Mouse (Mus musculus): ENCODE data around the gene Erbb2. TPM values are rescaled to one million over a fixed set of nuclear protein-coding genes. Genes with fewer than 3 reads are reported as not detected.
"Not testable (repeated sequence)": the region's sequence is repeated elsewhere in the genome, so short reads cannot be mapped to it uniquely, and the experiment has no call there.

Gene Erbb2
- polyA plus RNA-seq, 1 experiment from 2014 or later: 39.4 TPM

GRCm38 (mm10) chr11:98376756-98377155, 35.5 kb upstream of the Erbb2 start:
- Histone ChIP-seq H3K9ac (no peak overlapping the region), H3K4me2 (no peak overlapping the region), H3K27ac (no peak overlapping the region), H3K36me3 (peaks cover 61% of the 10 kb centered on the region), H3K27me3 (no peaks in the 10 kb centered on the region), H3K4me1 (peaks cover 10% of the 10 kb centered on the region), H3K4me3 (no peak overlapping the region), H3K9me3 (no peaks in the 10 kb centered on the region)
- no peak for ATAC-seq (ENCODE audit: borderline replicate concordance, extremely low read depth, low FRiP score, low TSS enrichment)
- WGBS: 76% methylated on average over 5 of the region's 5 CpGs

GRCm38 (mm10) chr11:98377787-98378186, 34.5 kb upstream of the Erbb2 start:
- no peak overlapping the region for H3K27ac ChIP-seq
- ATAC-seq (ENCODE audit: borderline replicate concordance, extremely low read depth, low FRiP score, low TSS enrichment): no peak
- H3K4me2 ChIP-seq: no peak overlapping the region
- no peaks in the 10 kb centered on the region for H3K27me3 ChIP-seq
- peaks cover 8% of the 10 kb centered on the region for H3K4me1 ChIP-seq
- no peak overlapping the region for H3K9ac ChIP-seq
- WGBS: 78% methylated on average over 11 of the region's 11 CpGs
- no peak overlapping the region for H3K4me3 ChIP-seq
- peaks cover 59% of the 10 kb centered on the region for H3K36me3 ChIP-seq
- no peaks in the 10 kb centered on the region for H3K9me3 ChIP-seq

- H3K4me1 ChIP-seq: peaks cover 7% of the 10 kb centered on the region
- H3K9me3 ChIP-seq: no peaks in the 10 kb centered on the region
- H3K9ac ChIP-seq: no peak overlapping the region
- no peak overlapping the region for H3K4me2 ChIP-seq
- 0 out of 2 replicates have a peak, but pooled peaks cover 2% of the 10 kb centered on the region for H3K27me3 ChIP-seq
- 82% methylated on average over 7 of the region's 7 CpGs for WGBS
- no peak overlapping the region for H3K27ac ChIP-seq
- no peak overlapping the region for H3K4me3 ChIP-seq
- H3K36me3 ChIP-seq: peaks cover 56% of the 10 kb centered on the region
- ATAC-seq (ENCODE audit: borderline replicate concordance, extremely low read depth, low FRiP score, low TSS enrichment): no peak
Observed at GRCm38 (mm10) chr11:98379379-98379778, 32.9 kb upstream of the Erbb2 start.

GRCm38 (mm10) chr11:98380106-98380505, 32.2 kb upstream of the Erbb2 start:
- Histone ChIP-seq H3K9ac (no peak overlapping the region), H3K27me3 (peaks cover 9% of the 10 kb centered on the region), H3K4me1 (peaks cover 7% of the 10 kb centered on the region), H3K36me3 (peaks cover 49% of the 10 kb centered on the region), H3K9me3 (no peaks in the 10 kb centered on the region), H3K4me3 (no peak overlapping the region), H3K4me2 (no peak overlapping the region), H3K27ac (no peak overlapping the region)
- ATAC-seq (ENCODE audit: borderline replicate concordance, extremely low read depth, low FRiP score, low TSS enrichment): no peak
- 64% methylated on average over 6 of the region's 6 CpGs for WGBS

GRCm38 (mm10) chr11:98381651-98382050, 30.6 kb upstream of the Erbb2 start:
- WGBS: 89% methylated on average over 2 of the region's 2 CpGs
- Histone ChIP-seq H3K4me2 (no peak overlapping the region), H3K27me3 (peaks cover 24% of the 10 kb centered on the region), H3K9ac (no peak overlapping the region), H3K27ac (no peak overlapping the region), H3K9me3 (no peaks in the 10 kb centered on the region), H3K4me3 (no peak overlapping the region), H3K4me1 (peaks cover 11% of the 10 kb centered on the region), H3K36me3 (peaks cover 34% of the 10 kb centered on the region)
- ATAC-seq (ENCODE audit: borderline replicate concordance, extremely low read depth, low FRiP score, low TSS enrichment): no peak

- H3K4me1 ChIP-seq: peaks cover 17% of the 10 kb centered on the region
- H3K36me3 ChIP-seq: peaks cover 27% of the 10 kb centered on the region
- WGBS: 15% methylated on average over 2 of the region's 2 CpGs
- H3K4me2 ChIP-seq; H3K27ac ChIP-seq; H3K9me3 ChIP-seq; ATAC-seq (ENCODE audit: borderline replicate concordance, extremely low read depth, low FRiP score, low TSS enrichment); H3K9ac ChIP-seq; H3K4me3 ChIP-seq: not testable (repeated sequence)
- peaks cover 32% of the 10 kb centered on the region for H3K27me3 ChIP-seq
Observed at GRCm38 (mm10) chr11:98382405-98382804, 29.9 kb upstream of the Erbb2 start.

GRCm38 (mm10) chr11:98383261-98384030, 28.8 kb upstream of the Erbb2 start, which contains the start of gene Tcap:
Gene Tcap, plus strand, starts transcription at chr11:98383811.
- Histone ChIP-seq H3K9ac (no peak within 1 kb of the TSS), H3K4me2 (no peak within 1 kb of the TSS), H3K4me3 (no peak within 1 kb of the TSS), H3K4me1 (peaks cover 26% of the 10 kb centered on the region), H3K36me3 (peaks cover 18% of the 10 kb centered on the region), H3K27me3 (peaks cover 42% of the 10 kb centered on the region), H3K27ac (no peak within 1 kb of the TSS), H3K9me3 (no peaks in the 10 kb centered on the region)
- WGBS: 55% methylated on average over 14 of the region's 14 CpGs
- ATAC-seq (ENCODE audit: borderline replicate concordance, extremely low read depth, low FRiP score, low TSS enrichment): no peak

- Histone ChIP-seq H3K27ac (no peak overlapping the region), H3K9ac (no peak overlapping the region), H3K9me3 (no peaks in the 10 kb centered on the region), H3K4me2 (no peak overlapping the region), H3K27me3 (peaks cover 50% of the 10 kb centered on the region), H3K4me3 (no peak overlapping the region), H3K4me1 (peaks cover 33% of the 10 kb centered on the region), H3K36me3 (peaks cover 10% of the 10 kb centered on the region)
- ATAC-seq (ENCODE audit: borderline replicate concordance, extremely low read depth, low FRiP score, low TSS enrichment): no peak
- WGBS: 71% methylated on average over 20 of the region's 20 CpGs
Observed at GRCm38 (mm10) chr11:98384216-98384615, 28.1 kb upstream of the Erbb2 start.

GRCm38 (mm10) chr11:98384721-98385637, 27.3 kb upstream of the Erbb2 start:
- no peak overlapping the region for H3K4me2 ChIP-seq
- H3K27ac ChIP-seq: no peak overlapping the region
- H3K4me3 ChIP-seq: no peak overlapping the region
- H3K9ac ChIP-seq: no peak overlapping the region
- H3K9me3 ChIP-seq: no peaks in the 10 kb centered on the region
- H3K4me1 ChIP-seq: peaks cover 28% of the 10 kb centered on the region
- peaks cover 50% of the 10 kb centered on the region for H3K27me3 ChIP-seq
- WGBS: 66% methylated on average over 8 of the region's 8 CpGs
- H3K36me3 ChIP-seq: peaks cover 8% of the 10 kb centered on the region; the same call in 1 of the 2 replicates
- no peak for ATAC-seq (ENCODE audit: borderline replicate concordance, extremely low read depth, low FRiP score, low TSS enrichment)

GRCm38 (mm10) chr11:98385638-98386585, 26.4 kb upstream of the Erbb2 start, which contains the start of gene Pnmt:
Gene Pnmt, plus strand, starts transcription at chr11:98386450.
- Histone ChIP-seq H3K9me3 (no peaks in the 10 kb centered on the region), H3K27ac (no peak within 1 kb of the TSS), H3K27me3 (peaks cover 54% of the 10 kb centered on the region), H3K4me1 (peaks cover 28% of the 10 kb centered on the region), H3K9ac (no peak within 1 kb of the TSS), H3K36me3 (0 out of 2 replicates have a peak, but pooled peaks cover under 1% of the 10 kb centered on the region), H3K4me2 (no peak within 1 kb of the TSS), H3K4me3 (no peak within 1 kb of the TSS)
- WGBS: 38% methylated on average over 25 of the region's 25 CpGs
- ATAC-seq (ENCODE audit: borderline replicate concordance, extremely low read depth, low FRiP score, low TSS enrichment): no peak

- H3K4me1 ChIP-seq: peaks cover 31% of the 10 kb centered on the region
Observed at GRCm38 (mm10) chr11:98386596-98386995, 25.7 kb upstream of the Erbb2 start.

More at GRCm38 (mm10) chr11:98386596-98386995, 25.7 kb upstream of the Erbb2 start:
- Histone ChIP-seq H3K4me2 (no peak overlapping the region), H3K9ac (no peak overlapping the region), H3K9me3 (no peaks in the 10 kb centered on the region), H3K27me3 (peaks cover 54% of the 10 kb centered on the region), H3K4me3 (no peak overlapping the region), H3K36me3 (no peaks in the 10 kb centered on the region), H3K27ac (no peak overlapping the region)
- WGBS: 9% methylated on average over 24 of the region's 24 CpGs
- ATAC-seq (ENCODE audit: borderline replicate concordance, extremely low read depth, low FRiP score, low TSS enrichment): no peak
